Mouse (Mus musculus) ES-Bruce4 (cell line): ENCODE data around the gene Mpg.

Experiments
- CTCF ChIP-seq: IDR thresholded peaks from one replicate; pipeline ENCODE4 v1.8.1; 2011; ENCODE audit warnings: low read depth, low read length
- POLR2A ChIP-seq: IDR thresholded peaks from one replicate; pipeline ENCODE4 v1.8.1; 2011; ENCODE audit warnings: low read length; ENCODE audit not compliant: insufficient read depth

DNA sequence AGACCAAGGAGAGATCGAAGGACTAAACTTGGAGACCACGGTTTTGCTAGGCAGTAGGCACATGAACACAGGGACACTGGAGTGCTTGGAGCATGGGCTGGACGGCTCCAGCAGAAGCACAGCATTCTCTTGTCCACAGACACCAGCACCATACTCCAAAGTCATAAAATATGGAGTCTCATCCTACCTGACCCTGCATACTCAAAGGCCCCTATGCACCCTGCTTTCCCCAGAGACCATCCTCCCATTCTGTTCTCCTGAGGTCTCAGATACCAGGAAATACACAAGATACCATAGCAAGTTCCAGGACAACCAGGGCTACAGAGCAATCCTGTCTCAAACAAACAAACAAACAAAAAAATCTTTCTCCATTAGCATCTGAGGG, 11.1 kb downstream of the Mpg start:
- TF ChIP-seq CTCF (no peak), POLR2A (no peak)
